Mouse (Mus musculus): ENCODE data around the gene Prdm16. TPM values are rescaled to one million over a fixed set of nuclear protein-coding genes. Genes with fewer than 3 reads are reported as not detected.

Prdm16 gene
- total RNA-seq, 1 experiment: 3.1 TPM

DNA sequence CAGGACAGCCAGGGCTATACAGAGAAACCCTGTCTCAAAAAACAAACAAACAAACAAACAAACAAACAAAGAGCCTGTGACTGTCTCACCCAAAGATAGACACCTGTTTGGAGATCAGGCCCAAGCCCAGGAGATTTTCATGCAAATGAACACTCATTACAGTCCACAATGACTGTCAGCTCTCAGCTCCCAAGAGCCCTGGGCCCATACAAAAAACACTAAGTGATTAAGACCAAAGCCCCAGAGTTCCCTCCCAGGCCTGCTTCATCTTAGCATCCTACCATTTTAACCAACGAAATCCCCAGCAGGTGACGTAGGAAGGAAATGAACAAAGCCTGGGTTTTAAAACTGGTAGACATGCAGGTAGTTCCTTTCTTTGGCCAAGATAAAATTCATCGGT is 275.8 kb downstream of the Prdm16 start:
- no peaks in the 10 kb centered on the region for H3K9me3 ChIP-seq (ENCODE audit: control insufficient read depth, insufficient read depth, low read depth, low read length)
- TF ChIP-seq ZNF384 (IDR thresholded peaks at IDR 0.05; ENCODE audit: low read depth, low read length): no peak
- no peak for TF ChIP-seq ZC3H11A (IDR thresholded peaks at IDR 0.05; ENCODE audit: borderline replicate concordance, low read depth, low read length)
- TF ChIP-seq MAFK (IDR thresholded peaks at IDR 0.05; ENCODE audit: insufficient read depth, low read depth, low read length): no peak
- no peak for TF ChIP-seq CHD2 (IDR thresholded peaks at IDR 0.05; ENCODE audit: low read depth, low read length)
- TF ChIP-seq HCFC1 (IDR thresholded peaks at IDR 0.05; ENCODE audit: borderline replicate concordance, insufficient read depth, low read length): no peak
- peak; percentile 71 for DNase-seq (ENCODE audit: low read depth, low spot score)
- no peaks in the 10 kb centered on the region for H3K36me3 ChIP-seq (ENCODE audit: control insufficient read depth, insufficient read depth, low read length, poor library complexity, severe bottlenecking)
- no peak overlapping the region for H3K9ac ChIP-seq (ENCODE audit: insufficient read depth, low read depth, low read length, poor library complexity, severe bottlenecking)
- no peak overlapping the region for H3K4me3 ChIP-seq (ENCODE audit: insufficient read depth in 1 of 2, low read depth in 1 of 2, low read length in 2 of 2, poor library complexity in 1 of 2, severe bottlenecking in 1 of 2)
- H3K27ac ChIP-seq (ENCODE audit: insufficient read depth, low read depth, low read length, poor library complexity, severe bottlenecking): 0 out of 2 replicates have a peak overlapping the region, but pooled peaks have one; percentile 42
- peaks cover 10 to 28% of the 10 kb centered on the region in 2 experiments; a peak in 3 of 4 replicates for H3K4me1 ChIP-seq (ENCODE audit: control insufficient read depth in 2 of 2, insufficient read depth in 2 of 2, low read length in 2 of 2, poor library complexity in 1 of 2)
- in situ Hi-C loops (cut with MboI; ENCODE audit: low sequenced_read_pairs in 2 of 2, unreplicated experiment in 2 of 2): no loop called here

DNA sequence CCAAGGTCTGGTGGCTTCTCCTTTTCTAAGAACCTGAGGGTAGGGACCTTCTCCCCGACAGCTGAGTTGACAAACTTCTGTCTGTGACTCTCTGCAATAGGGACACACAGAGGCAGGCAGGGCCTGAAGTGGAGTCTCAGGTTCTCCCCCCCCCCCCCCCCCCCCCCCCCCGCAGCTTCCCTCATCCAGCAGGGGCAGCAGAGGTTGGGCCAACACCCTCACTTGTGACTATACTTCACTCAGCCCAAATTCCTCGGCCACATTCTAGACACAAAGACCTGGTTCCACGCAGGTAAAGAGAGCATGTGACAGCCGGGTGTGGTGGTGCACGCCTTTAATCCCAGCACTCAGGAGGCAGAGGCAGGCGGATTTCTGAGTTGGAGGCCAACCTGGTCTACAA is 276.2 kb downstream of the Prdm16 start:
- DNase-seq (ENCODE audit: low read depth, low spot score): no peak
- H3K4me3 ChIP-seq (ENCODE audit: insufficient read depth in 1 of 2, low read depth in 1 of 2, low read length in 2 of 2, poor library complexity in 1 of 2, severe bottlenecking in 1 of 2): no peak overlapping the region
- H3K9ac ChIP-seq (ENCODE audit: insufficient read depth, low read depth, low read length, poor library complexity, severe bottlenecking): no peak overlapping the region
- peaks cover 10 to 28% of the 10 kb centered on the region in 2 experiments; a peak in 3 of 4 replicates for H3K4me1 ChIP-seq (ENCODE audit: control insufficient read depth in 2 of 2, insufficient read depth in 2 of 2, low read length in 2 of 2, poor library complexity in 1 of 2)
- peak overlapping the region; percentile 42; the same call in 1 of the 2 replicates for H3K27ac ChIP-seq (ENCODE audit: insufficient read depth, low read depth, low read length, poor library complexity, severe bottlenecking)
- in situ Hi-C loops (cut with MboI; ENCODE audit: low sequenced_read_pairs in 2 of 2, unreplicated experiment in 2 of 2): no loop called here
- TF ChIP-seq ZC3H11A (IDR thresholded peaks at IDR 0.05; ENCODE audit: borderline replicate concordance, low read depth, low read length): no peak
- TF ChIP-seq MAFK (IDR thresholded peaks at IDR 0.05; ENCODE audit: insufficient read depth, low read depth, low read length): no peak
- no peak for TF ChIP-seq CHD2 (IDR thresholded peaks at IDR 0.05; ENCODE audit: low read depth, low read length)
- TF ChIP-seq HCFC1 (IDR thresholded peaks at IDR 0.05; ENCODE audit: borderline replicate concordance, insufficient read depth, low read length): no peak
- no peaks in the 10 kb centered on the region for H3K9me3 ChIP-seq (ENCODE audit: control insufficient read depth, insufficient read depth, low read depth, low read length)
- no peaks in the 10 kb centered on the region for H3K36me3 ChIP-seq (ENCODE audit: control insufficient read depth, insufficient read depth, low read length, poor library complexity, severe bottlenecking)

DNA sequence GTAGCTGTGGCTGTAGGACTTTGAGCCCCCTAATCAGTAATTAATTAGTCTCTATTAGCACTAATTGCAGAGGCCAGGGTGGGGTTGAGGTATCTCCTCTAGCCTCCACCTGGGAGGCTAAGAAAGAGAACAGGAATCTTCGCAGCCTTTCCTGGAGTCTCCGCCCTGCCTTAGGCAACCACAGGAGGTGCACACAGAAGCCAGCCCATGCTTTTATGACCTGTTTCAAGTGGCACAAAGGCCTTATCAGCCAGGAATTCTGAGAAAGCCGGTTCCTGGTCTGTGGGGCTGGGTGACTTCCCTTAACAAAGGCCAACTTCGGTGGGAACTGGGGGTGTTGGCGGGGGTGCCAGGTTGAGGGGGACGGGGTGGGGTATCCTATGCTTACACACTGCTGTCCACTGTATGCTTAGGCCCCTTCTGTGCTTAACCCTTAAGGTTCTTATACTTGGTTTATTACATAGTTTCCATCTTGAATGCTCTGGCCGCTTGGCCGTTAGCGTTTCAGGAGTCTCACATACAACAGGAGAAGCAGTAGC is 276.8 kb downstream of the Prdm16 start:
- Histone ChIP-seq H3K4me1 (ENCODE audit: control insufficient read depth in 2 of 2, insufficient read depth in 2 of 2, low read length in 2 of 2, poor library complexity in 1 of 2) (peaks cover 10 to 28% of the 10 kb centered on the region in 2 experiments; a peak in 3 of 4 replicates), H3K36me3 (ENCODE audit: control insufficient read depth, insufficient read depth, low read length, poor library complexity, severe bottlenecking) (no peaks in the 10 kb centered on the region), H3K4me3 (ENCODE audit: insufficient read depth in 1 of 2, low read depth in 1 of 2, low read length in 2 of 2, poor library complexity in 1 of 2, severe bottlenecking in 1 of 2) (no peak overlapping the region), H3K9ac (ENCODE audit: insufficient read depth, low read depth, low read length, poor library complexity, severe bottlenecking) (no peak overlapping the region), H3K27ac (ENCODE audit: insufficient read depth, low read depth, low read length, poor library complexity, severe bottlenecking) (no peak overlapping the region), H3K9me3 (ENCODE audit: control insufficient read depth, insufficient read depth, low read depth, low read length) (no peaks in the 10 kb centered on the region)
- TF ChIP-seq HCFC1 (IDR thresholded peaks at IDR 0.05; ENCODE audit: borderline replicate concordance, insufficient read depth, low read length): no peak
- TF ChIP-seq MAFK (IDR thresholded peaks at IDR 0.05; ENCODE audit: insufficient read depth, low read depth, low read length): no peak
- no peak for TF ChIP-seq ZC3H11A (IDR thresholded peaks at IDR 0.05; ENCODE audit: borderline replicate concordance, low read depth, low read length)
- no peak for TF ChIP-seq CHD2 (IDR thresholded peaks at IDR 0.05; ENCODE audit: low read depth, low read length)
- no peak for TF ChIP-seq ZNF384 (IDR thresholded peaks at IDR 0.05; ENCODE audit: low read depth, low read length)
- in situ Hi-C loops (cut with MboI; ENCODE audit: low sequenced_read_pairs in 2 of 2, unreplicated experiment in 2 of 2): no loop called here
- DNase-seq (ENCODE audit: low read depth, low spot score): no peak

DNA sequence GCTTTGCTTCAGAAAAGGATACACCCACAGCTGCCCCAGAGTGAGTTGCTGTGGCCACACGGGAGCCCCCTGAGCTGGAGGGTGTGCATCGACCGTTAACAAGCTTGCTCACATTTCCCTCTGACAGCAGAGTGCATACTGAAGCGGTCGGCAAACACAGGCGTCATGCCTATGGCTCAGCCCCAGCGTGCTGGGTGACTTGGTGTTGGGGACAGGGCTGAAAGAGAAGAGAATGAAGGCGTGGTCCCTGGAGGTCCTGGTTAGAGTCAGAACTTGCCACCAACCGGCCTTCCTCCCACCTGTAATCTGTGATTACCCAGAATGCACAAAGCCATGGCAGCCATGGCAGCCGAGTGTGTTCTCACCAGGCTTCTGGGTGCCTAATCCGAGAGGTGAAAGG is 277.9 kb downstream of the Prdm16 start:
- no peak overlapping the region for H3K4me3 ChIP-seq (ENCODE audit: insufficient read depth in 1 of 2, low read depth in 1 of 2, low read length in 2 of 2, poor library complexity in 1 of 2, severe bottlenecking in 1 of 2)
- H3K36me3 ChIP-seq (ENCODE audit: control insufficient read depth, insufficient read depth, low read length, poor library complexity, severe bottlenecking): no peaks in the 10 kb centered on the region
- no peak for TF ChIP-seq CHD2 (IDR thresholded peaks at IDR 0.05; ENCODE audit: low read depth, low read length)
- TF ChIP-seq ZC3H11A (IDR thresholded peaks at IDR 0.05; ENCODE audit: borderline replicate concordance, low read depth, low read length): no peak
- TF ChIP-seq ZNF384 (IDR thresholded peaks at IDR 0.05; ENCODE audit: low read depth, low read length): no peak
- TF ChIP-seq HCFC1 (IDR thresholded peaks at IDR 0.05; ENCODE audit: borderline replicate concordance, insufficient read depth, low read length): no peak
- no peak for TF ChIP-seq MAFK (IDR thresholded peaks at IDR 0.05; ENCODE audit: insufficient read depth, low read depth, low read length)
- in situ Hi-C loops (cut with MboI; ENCODE audit: low sequenced_read_pairs in 2 of 2, unreplicated experiment in 2 of 2): no loop called here
- peaks cover 10 to 28% of the 10 kb centered on the region in 2 experiments; a peak in 3 of 4 replicates for H3K4me1 ChIP-seq (ENCODE audit: control insufficient read depth in 2 of 2, insufficient read depth in 2 of 2, low read length in 2 of 2, poor library complexity in 1 of 2)
- no peak overlapping the region for H3K27ac ChIP-seq (ENCODE audit: insufficient read depth, low read depth, low read length, poor library complexity, severe bottlenecking)
- DNase-seq (ENCODE audit: low read depth, low spot score): no peak
- H3K9ac ChIP-seq (ENCODE audit: insufficient read depth, low read depth, low read length, poor library complexity, severe bottlenecking): no peak overlapping the region
- H3K9me3 ChIP-seq (ENCODE audit: control insufficient read depth, insufficient read depth, low read depth, low read length): no peaks in the 10 kb centered on the region
